Mouse (Mus musculus) common myeloid progenitor, adult 5-6 weeks (primary cell): ENCODE data around the gene Birc6. TPM values are rescaled to one million over a fixed set of nuclear protein-coding genes. Genes with fewer than 3 reads are reported as not detected.
"Not testable (repeated sequence)": the region's sequence is repeated elsewhere in the genome, so short reads cannot be mapped to it uniquely, and the experiment has no call there.

Experiments
- ATAC-seq: replicated peaks from 2 replicates; pipeline ENCODE4 v1.8.0; 2016; ENCODE audit warnings: low read depth, mild to moderate bottlenecking, moderate TSS enrichment, inconsistent platforms; ENCODE audit not compliant: poor library complexity, severe bottlenecking
- total RNA-seq: library from RNA; stranded (forward); fragments of 200-1000, 187-1606 nt; gene quantifications from 2 replicates; pipeline ENCODE4 v1.2.3, GENCODE M21; 2017

Birc6 gene
- total RNA-seq, 1 experiment from 2014 or later = 163 TPM

GRCm38 (mm10) chr17:74701661-74702060, 173.6 kb downstream of the Birc6 start:
- not testable (repeated sequence) for ATAC-seq

DNA sequence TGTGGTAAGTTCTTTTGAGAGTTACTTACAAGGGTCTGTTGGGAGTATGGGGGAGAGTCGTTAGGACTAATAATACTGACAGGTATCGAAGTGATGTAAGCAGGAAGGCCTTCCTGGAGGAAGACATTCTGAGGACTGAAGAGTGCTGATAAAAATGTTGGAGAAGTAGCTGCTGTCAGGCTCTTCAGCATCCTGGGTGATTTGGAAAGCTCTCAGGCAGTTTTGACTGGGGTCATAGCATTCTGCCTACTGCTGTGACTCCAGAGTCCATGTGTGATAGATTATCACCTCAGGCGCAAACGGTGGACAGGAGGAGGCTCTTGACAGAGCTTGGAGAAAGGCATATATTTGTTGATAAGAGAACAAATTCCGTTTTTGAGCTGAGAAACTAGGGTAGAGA, 177.4 kb downstream of the Birc6 start:
- no peak for ATAC-seq

GRCm38 (mm10) chr17:74706593-74706992, 178.5 kb downstream of the Birc6 start:
- ATAC-seq = no peak

DNA sequence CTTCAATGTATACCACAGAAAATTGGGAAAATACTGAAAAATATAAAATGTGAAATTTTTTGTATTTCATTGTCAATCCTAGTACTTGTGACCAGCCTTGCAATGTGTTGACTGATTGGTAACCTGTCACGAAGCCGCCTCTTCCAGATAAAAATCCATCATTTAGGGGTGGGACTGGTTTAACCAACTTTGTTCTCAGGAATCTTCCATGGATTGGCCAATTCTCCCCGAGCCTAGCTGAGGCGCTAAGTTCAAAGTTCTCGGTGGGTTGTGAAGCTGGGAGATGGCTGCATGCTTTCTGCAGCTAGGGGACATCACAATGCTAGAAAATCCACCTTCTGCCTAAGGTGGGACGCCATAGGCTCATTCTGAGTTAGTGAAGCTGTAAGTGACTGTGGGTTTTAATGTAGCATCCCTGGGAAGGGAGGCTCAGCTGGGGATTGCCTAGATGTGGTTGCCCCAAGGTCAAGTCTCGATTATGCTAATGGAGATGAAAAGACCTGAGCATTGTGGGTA, 179.6 kb downstream of the Birc6 start:
- no peak for ATAC-seq

GRCm38 (mm10) chr17:74710731-74711130, 182.6 kb downstream of the Birc6 start:
- ATAC-seq = peak; percentile 66

DNA sequence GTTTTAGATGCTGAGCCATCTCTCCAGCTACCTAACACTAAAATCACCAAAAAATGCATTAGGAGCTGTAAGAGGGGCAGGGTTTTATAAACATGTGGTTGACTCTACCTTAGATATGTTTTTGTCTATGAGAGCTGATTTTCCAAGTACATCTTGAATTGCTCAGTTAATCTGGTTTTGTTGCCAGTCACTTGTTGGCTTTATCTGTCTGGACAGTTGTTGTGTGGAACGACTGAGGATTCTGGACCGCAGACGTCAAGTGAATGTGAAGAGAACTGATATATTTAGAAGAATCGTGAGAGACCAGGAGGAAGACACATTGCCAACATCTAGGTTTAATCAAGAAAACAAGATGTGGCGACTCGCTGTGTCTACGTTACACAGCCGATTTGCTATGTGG, 183.5 kb downstream of the Birc6 start:
- no peak for ATAC-seq

DNA sequence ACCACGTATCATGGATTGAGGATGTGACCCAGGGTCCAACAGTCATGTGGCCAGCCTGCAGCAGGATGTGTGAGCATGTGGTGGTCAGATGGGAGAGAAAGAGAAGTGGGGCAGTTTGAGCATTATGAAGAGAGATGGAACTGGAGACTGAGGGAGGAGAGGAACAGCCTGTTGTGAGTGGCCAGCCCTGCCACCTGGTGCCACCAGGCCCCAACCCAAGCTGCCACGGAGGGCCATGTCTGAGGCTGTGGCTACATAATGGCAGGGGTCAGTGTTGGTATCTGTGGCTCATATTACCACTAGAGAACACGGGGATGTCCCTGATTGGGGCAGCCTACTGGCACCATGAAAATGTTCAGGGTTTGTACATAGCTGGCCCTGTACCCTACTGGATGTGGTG, 187.0 kb downstream of the Birc6 start:
- ATAC-seq = no peak

DNA sequence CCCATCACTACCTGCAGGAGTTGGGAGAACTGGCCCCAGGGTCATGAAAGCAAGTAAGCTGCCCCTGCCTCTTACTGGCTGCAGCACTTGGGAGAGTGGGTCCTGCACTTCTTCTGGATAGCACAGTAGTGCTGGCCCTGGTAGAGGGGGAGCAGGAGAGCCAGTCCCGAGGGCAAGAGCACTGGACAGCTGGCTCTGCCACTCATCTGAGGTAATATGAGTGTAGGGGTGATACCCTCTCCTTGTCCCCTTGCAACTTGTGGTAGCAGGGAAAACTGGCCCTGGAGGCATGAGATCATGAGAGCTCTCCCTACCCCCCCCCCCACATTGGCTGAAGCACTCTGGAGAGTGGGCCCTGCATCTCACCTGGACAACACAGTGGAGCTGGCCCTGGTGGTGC, 187.6 kb downstream of the Birc6 start:
- ATAC-seq = no peak

DNA sequence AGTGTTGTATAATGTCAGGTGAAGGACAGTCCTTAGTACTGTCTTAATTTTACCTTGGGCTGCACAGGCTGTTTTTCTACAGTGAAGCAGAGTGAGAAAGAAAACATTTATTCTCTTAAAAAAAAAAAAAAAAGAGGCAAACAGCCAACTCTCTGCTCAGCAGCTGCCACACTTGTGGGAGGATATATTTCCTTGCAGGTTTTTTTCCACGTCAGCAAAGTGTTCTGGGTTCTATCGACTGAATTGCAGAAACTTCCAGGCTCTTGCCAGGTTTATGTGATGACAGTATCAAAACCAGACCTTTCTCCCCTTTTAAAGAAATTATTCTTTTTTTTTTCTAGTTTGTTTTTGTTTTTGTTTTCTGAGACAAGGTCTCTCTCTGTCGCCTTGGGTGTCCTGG, 188.5 kb downstream of the Birc6 start:
- no peak for ATAC-seq

GRCm38 (mm10) chr17:74717091-74717617, 189.1 kb downstream of the Birc6 start:
- ATAC-seq = no peak; the same call in 1 of the 2 replicates

DNA sequence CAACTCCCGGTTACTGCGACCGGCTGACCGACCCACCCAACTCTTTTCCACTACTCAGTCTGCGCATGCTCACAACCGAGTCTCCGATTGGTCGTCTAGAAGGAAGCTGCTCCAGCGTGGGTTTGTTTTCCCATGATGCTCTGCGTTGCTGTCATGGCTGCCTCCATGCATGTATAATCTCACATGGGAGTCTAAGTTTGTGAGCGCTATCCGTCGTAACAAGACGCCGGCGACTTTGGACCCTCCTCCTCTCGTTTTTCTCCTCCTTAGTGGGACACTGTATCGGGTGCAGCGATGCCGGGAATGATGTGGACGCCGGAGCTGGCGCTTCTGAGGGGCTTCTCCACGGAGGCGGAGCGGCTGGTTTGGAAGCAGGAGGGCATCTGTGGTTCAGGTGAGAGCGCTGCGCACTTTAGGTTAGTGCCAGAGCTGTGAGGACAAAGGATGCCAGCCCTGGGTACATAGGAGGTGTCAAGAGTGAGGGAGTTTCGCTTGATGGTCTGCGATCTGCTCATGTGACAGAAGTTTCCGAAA, 189.6 kb downstream of the Birc6 start, which contains the start of gene Ttc27:
Gene Ttc27, plus strand, starts transcription at position 115 of the 534 bp plus-strand sequence.
- peak; percentile 98 for ATAC-seq

- ATAC-seq = 0 out of 2 replicates have a peak, but pooled peaks have one; percentile 46
These were observed 204.8 kb downstream of the Birc6 start for GRCm38 (mm10) chr17:74732872-74733271.

GRCm38 (mm10) chr17:74735392-74735791, 207.3 kb downstream of the Birc6 start:
- ATAC-seq = peak; percentile 83

DNA sequence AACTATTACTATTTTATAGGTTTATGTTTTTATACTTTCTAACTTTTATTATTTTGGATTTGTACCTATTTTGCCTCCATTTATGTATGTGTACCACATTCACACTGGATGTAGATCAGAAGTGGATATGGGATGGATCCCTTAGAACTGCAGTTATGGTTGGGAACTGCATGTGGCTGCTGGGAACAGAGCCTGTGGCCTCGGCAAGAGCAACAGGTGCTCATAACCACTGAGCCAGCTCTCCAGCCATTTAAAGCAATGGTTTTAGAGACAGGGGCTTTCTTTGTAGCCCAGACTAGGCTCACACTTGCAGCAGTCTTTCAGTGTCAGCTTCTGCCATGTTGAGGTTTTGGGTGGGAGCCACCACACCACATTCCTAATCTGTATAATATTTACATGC, 221.6 kb downstream of the Birc6 start:
- no peak for ATAC-seq

GRCm38 (mm10) chr17:74751026-74751425, 222.9 kb downstream of the Birc6 start:
- no peak for ATAC-seq

Other genes starting within 250 kb of the Birc6 start
- gene Memo1, start 232.8 kb upstream of the Birc6 start, total RNA-seq = 127 and 146 TPM in 2 replicates
- gene Dpy30, start 204.4 kb upstream of the Birc6 start, total RNA-seq = 107 and 148 TPM in 2 replicates
- gene Spast, start 189.3 kb upstream of the Birc6 start, total RNA-seq = 54.4 and 55.8 TPM in 2 replicates
- gene Slc30a6, start 132.7 kb upstream of the Birc6 start, total RNA-seq = 9.1 and 13.8 TPM in 2 replicates
- 6.9 and 7.1 TPM in 2 replicates for gene Nlrc4, start 69.2 kb upstream of the Birc6 start, total RNA-seq
- 36.1 and 41.7 TPM in 2 replicates for gene Yipf4, start 38.8 kb upstream of the Birc6 start, total RNA-seq
- 66.6 and 87.2 TPM in 2 replicates for gene Ttc27, start 189.4 kb downstream of the Birc6 start, total RNA-seq